Mouse (Mus musculus): ENCODE data around the gene Sh2b2. TPM values are rescaled to one million over a fixed set of nuclear protein-coding genes. Genes with fewer than 3 reads are reported as not detected.

Gene Sh2b2
- 7.5 and 8.7 TPM in 2 replicates for polyA plus RNA-seq (2012; rRNA removed)

GRCm38 (mm10) chr5:136246452-136246838, at the start of gene Sh2b2:
Sh2b2 (minus strand) TSS chr5:136246556.
- TF ChIP-seq POLR2A (IDR thresholded peaks at IDR 0.05; ENCODE audit: low read depth, low read length) (no peak), CTCF (conservative IDR thresholded peaks at IDR 0.05; ENCODE audit: insufficient read depth, insufficient read length, low read depth, low read length) (no peak)
- Histone ChIP-seq H3K4me3 (ENCODE audit: insufficient read depth, low read depth, low read length) (peak within 1 kb of the TSS; percentile 6; the same call in 1 of the 2 replicates), H3K27me3 (replicated peaks; ENCODE audit: control insufficient read depth, insufficient read depth, low read length) (no peaks in the 10 kb centered on the region), H3K4me1 (ENCODE audit: control insufficient read depth, insufficient read depth, low read length) (no peaks in the 10 kb centered on the region), H3K36me3 (ENCODE audit: control insufficient read depth, insufficient read depth, low read length) (no peaks in the 10 kb centered on the region), H3K27ac (ENCODE audit: insufficient read depth, low read depth, low read length) (0 out of 2 replicates have a peak within 1 kb of the TSS, but pooled peaks have one; percentile 35)
- DNase-seq: no peak
- 92% methylated on average over 2 of the region's 2 CpGs for WGBS

DNA sequence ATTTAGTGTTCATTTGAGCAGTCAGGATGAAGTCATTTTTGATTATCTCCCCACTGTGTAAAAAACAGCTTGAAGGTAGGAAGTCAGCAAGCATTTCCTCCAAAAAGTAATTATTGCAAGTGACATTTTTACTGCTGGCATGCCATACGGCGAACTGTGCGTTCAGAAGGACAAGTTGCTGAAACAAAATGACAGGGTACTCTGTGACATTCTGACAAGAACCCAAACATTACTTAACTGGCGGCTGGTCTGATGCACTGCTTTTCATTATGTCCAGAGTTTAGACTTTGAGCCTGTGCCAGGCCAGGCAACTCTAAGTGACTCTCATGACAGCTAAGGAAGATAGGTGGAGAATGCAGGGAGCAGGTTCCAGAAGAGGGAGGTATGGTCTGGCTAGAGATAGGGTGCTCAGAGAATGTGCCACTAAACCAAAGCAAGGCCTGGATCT, 46.6 kb upstream of the Sh2b2 start:
- DNase-seq: peak; percentile 24
- Histone ChIP-seq H3K4me1 (ENCODE audit: control insufficient read depth, insufficient read depth, low read length) (peaks cover 3% of the 10 kb centered on the region; the same call in 1 of the 2 replicates), H3K27ac (ENCODE audit: insufficient read depth, low read depth, low read length) (no peak overlapping the region), H3K4me3 (ENCODE audit: insufficient read depth, low read depth, low read length) (no peak overlapping the region), H3K27me3 (replicated peaks; ENCODE audit: control insufficient read depth, insufficient read depth, low read length) (no peaks in the 10 kb centered on the region), H3K36me3 (ENCODE audit: control insufficient read depth, insufficient read depth, low read length) (no peaks in the 10 kb centered on the region; the same call in 1 of the 2 replicates)
- 66% methylated on average over 4 of the region's 4 CpGs for WGBS
- no peak for TF ChIP-seq CTCF (conservative IDR thresholded peaks at IDR 0.05; ENCODE audit: insufficient read depth, insufficient read length, low read depth, low read length)
- TF ChIP-seq POLR2A (IDR thresholded peaks at IDR 0.05; ENCODE audit: low read depth, low read length): no peak

- Histone ChIP-seq H3K27me3 (replicated peaks; ENCODE audit: control insufficient read depth, insufficient read depth, low read length) (no peaks in the 10 kb centered on the region), H3K4me1 (ENCODE audit: control insufficient read depth, insufficient read depth, low read length) (peaks cover 3% of the 10 kb centered on the region; the same call in 1 of the 2 replicates), H3K36me3 (ENCODE audit: control insufficient read depth, insufficient read depth, low read length) (no peaks in the 10 kb centered on the region), H3K4me3 (ENCODE audit: insufficient read depth, low read depth, low read length) (no peak overlapping the region), H3K27ac (ENCODE audit: insufficient read depth, low read depth, low read length) (no peak overlapping the region)
- WGBS: 74% methylated on average over 2 of the region's 2 CpGs
- TF ChIP-seq CTCF (conservative IDR thresholded peaks at IDR 0.05; ENCODE audit: insufficient read depth, insufficient read length, low read depth, low read length): no peak
- TF ChIP-seq POLR2A (IDR thresholded peaks at IDR 0.05; ENCODE audit: low read depth, low read length): no peak
- DNase-seq: peak; percentile 48
Observed at GRCm38 (mm10) chr5:136292361-136292760, 46.0 kb upstream of the Sh2b2 start.

DNA sequence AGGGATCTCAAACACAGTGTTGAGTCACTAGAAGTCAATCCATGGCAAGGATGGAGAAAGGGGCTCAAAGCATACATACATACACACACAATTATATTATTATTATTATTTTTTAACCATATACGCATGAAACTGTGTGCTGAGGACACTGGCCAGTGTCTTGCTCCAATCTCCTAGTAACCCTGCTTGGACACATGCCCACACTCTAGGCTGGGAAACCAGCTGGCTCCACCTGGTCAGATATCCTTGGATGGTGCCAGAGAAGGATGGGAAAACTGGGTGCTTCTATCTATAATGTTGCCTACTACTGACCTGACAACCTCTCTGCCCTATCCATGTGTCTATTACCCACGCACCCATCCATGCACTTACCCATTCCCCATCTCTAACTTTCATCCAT, 45.2 kb upstream of the Sh2b2 start:
- DNase-seq: no peak
- Histone ChIP-seq H3K4me1 (ENCODE audit: control insufficient read depth, insufficient read depth, low read length) (peaks cover 3% of the 10 kb centered on the region; the same call in 1 of the 2 replicates), H3K36me3 (ENCODE audit: control insufficient read depth, insufficient read depth, low read length) (no peaks in the 10 kb centered on the region), H3K4me3 (ENCODE audit: insufficient read depth, low read depth, low read length) (no peak overlapping the region), H3K27me3 (replicated peaks; ENCODE audit: control insufficient read depth, insufficient read depth, low read length) (no peaks in the 10 kb centered on the region), H3K27ac (ENCODE audit: insufficient read depth, low read depth, low read length) (no peak overlapping the region)
- WGBS: 84% methylated on average over 2 of the region's 2 CpGs
- TF ChIP-seq CTCF (conservative IDR thresholded peaks at IDR 0.05; ENCODE audit: insufficient read depth, insufficient read length, low read depth, low read length): no peak

DNA sequence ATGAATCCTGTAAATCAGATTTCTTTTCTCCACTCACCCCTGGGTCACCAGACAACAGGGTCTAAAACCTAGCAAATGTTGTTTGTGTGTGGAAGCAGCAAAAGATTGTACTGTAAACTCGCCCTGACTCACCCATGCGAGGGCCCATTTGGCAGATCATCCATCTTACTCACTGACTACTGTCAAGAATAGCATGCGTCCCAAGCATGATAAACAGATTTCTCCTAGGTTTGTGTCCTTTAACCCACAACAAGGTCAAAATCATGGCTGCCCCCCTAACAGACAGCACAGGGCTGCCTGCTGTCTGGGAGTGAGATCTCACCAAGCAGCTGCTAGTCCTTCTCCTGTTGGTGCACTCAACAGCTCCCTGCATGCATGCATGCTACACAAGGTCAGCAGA, 43.4 kb upstream of the Sh2b2 start:
- no peak for DNase-seq
- WGBS: 86% methylated on average over 3 of the region's 3 CpGs
- H3K4me1 ChIP-seq (ENCODE audit: control insufficient read depth, insufficient read depth, low read length): peaks cover 3% of the 10 kb centered on the region; the same call in 1 of the 2 replicates
- H3K36me3 ChIP-seq (ENCODE audit: control insufficient read depth, insufficient read depth, low read length): no peaks in the 10 kb centered on the region
- TF ChIP-seq CTCF (conservative IDR thresholded peaks at IDR 0.05; ENCODE audit: insufficient read depth, insufficient read length, low read depth, low read length) (no peak), POLR2A (IDR thresholded peaks at IDR 0.05; ENCODE audit: low read depth, low read length) (no peak)
- no peak overlapping the region for H3K4me3 ChIP-seq (ENCODE audit: insufficient read depth, low read depth, low read length)
- no peaks in the 10 kb centered on the region for H3K27me3 ChIP-seq (replicated peaks; ENCODE audit: control insufficient read depth, insufficient read depth, low read length)
- H3K27ac ChIP-seq (ENCODE audit: insufficient read depth, low read depth, low read length): no peak overlapping the region

GRCm38 (mm10) chr5:136288351-136289081, 42.2 kb upstream of the Sh2b2 start:
- 74% methylated on average over 6 of the region's 6 CpGs for WGBS
- Histone ChIP-seq H3K4me3 (ENCODE audit: insufficient read depth, low read depth, low read length) (no peak overlapping the region), H3K36me3 (ENCODE audit: control insufficient read depth, insufficient read depth, low read length) (no peaks in the 10 kb centered on the region), H3K27ac (ENCODE audit: insufficient read depth, low read depth, low read length) (no peak overlapping the region), H3K4me1 (ENCODE audit: control insufficient read depth, insufficient read depth, low read length) (peaks cover 3% of the 10 kb centered on the region; the same call in 1 of the 2 replicates), H3K27me3 (replicated peaks; ENCODE audit: control insufficient read depth, insufficient read depth, low read length) (no peaks in the 10 kb centered on the region)
- no peak for DNase-seq
- TF ChIP-seq POLR2A (IDR thresholded peaks at IDR 0.05; ENCODE audit: low read depth, low read length) (no peak), CTCF (conservative IDR thresholded peaks at IDR 0.05; ENCODE audit: insufficient read depth, insufficient read length, low read depth, low read length) (no peak)

DNA sequence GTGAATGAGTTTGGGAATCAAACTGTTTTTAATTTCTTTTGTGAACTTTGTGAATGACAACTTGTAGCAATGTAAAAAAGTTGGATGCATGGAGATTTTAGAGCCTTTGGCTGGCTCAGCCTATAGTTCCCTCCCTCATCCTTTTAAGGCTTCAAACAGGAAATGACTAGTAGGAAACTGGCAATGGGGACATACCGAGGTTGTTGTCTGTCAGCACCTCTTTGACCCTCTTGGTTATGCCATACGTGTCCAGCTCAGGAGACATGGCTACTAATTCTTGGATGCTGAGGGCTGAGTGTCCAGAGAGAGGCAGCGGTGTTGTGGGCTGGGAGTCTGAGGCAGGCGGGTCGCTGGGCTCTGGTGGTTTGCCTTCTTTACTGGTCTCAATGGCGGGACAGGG, 40.2 kb upstream of the Sh2b2 start:
- WGBS: 80% methylated on average over 6 of the region's 6 CpGs

More for the DNA sequence above, 40.2 kb upstream of the Sh2b2 start:
- Histone ChIP-seq H3K36me3 (ENCODE audit: control insufficient read depth, insufficient read depth, low read length) (no peaks in the 10 kb centered on the region), H3K27ac (ENCODE audit: insufficient read depth, low read depth, low read length) (no peak overlapping the region), H3K4me1 (ENCODE audit: control insufficient read depth, insufficient read depth, low read length) (no peaks in the 10 kb centered on the region), H3K27me3 (replicated peaks; ENCODE audit: control insufficient read depth, insufficient read depth, low read length) (no peaks in the 10 kb centered on the region), H3K4me3 (ENCODE audit: insufficient read depth, low read depth, low read length) (no peak overlapping the region)
- DNase-seq: no peak
- TF ChIP-seq POLR2A (IDR thresholded peaks at IDR 0.05; ENCODE audit: low read depth, low read length) (no peak), CTCF (conservative IDR thresholded peaks at IDR 0.05; ENCODE audit: insufficient read depth, insufficient read length, low read depth, low read length) (no peak)

Measured in kidney, adult 2 months (tissue).